Mouse (Mus musculus): ENCODE results near the gene Rxra. TPM values are rescaled to one million over a fixed set of nuclear protein-coding genes. Genes with fewer than 3 reads are reported as not detected.

Gene Rxra
- total RNA-seq (2021) = 46.5 and 62.1 TPM in 2 replicates
- long read RNA-seq, experiment 1, full-length matches to known transcripts = 9 of 36 reads
- long read RNA-seq, experiment 1, partial matches to known transcripts = 26 of 36 reads
- long read RNA-seq, experiment 1, other reads (novel, unspliced or antisense) = 1 of 36 reads
- long read RNA-seq, experiment 2, full-length matches to known transcripts = 11 of 30 reads
- long read RNA-seq, experiment 2, partial matches to known transcripts = 0 of 30 reads
- long read RNA-seq, experiment 2, other reads (novel, unspliced or antisense) = 19 of 30 reads

DNA sequence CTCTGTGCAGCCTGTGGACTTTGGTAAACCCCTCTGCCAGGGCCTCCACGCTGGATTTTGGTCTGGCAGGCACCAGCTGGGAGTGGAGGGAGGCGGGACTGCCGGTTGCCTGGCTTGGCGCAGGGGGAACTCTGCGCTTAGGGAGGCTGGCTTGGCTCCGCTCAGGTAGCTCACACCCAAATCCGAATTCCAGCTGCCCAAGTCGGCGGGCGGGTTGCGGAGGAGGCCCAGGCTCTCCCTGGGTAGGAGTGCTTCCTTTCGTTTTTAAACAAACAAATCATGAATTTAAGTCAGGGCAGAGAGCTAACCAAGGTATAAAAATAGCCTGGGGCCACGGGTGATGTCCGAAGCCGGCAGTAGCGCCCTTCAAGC is at the start of gene Rxra:
Gene Rxra (plus strand): TSS at position 335 of the 372 bp plus-strand sequence.
- DNase-seq = peak; percentile 74

DNA sequence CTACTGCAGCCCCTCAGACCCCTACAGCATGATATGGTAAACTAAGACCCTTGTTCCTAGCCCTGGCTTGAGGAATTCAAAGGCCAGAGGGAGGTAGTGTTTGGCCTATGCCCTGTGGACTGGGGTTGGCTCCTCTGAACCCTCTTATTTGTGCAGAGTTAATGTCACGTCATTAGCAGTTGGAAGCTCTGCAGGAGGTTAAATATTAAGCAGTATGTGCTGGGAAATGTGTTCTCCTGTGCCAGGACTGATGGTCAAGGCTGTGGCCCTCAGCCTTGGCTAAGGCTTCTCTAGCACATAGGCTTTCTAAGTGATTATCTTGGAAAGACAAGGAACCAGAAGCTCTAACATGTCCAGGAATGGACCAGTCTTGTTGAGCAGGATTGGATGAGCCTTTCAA is 49.6 kb upstream of the Rxra start:
- DNase-seq = no peak

DNA sequence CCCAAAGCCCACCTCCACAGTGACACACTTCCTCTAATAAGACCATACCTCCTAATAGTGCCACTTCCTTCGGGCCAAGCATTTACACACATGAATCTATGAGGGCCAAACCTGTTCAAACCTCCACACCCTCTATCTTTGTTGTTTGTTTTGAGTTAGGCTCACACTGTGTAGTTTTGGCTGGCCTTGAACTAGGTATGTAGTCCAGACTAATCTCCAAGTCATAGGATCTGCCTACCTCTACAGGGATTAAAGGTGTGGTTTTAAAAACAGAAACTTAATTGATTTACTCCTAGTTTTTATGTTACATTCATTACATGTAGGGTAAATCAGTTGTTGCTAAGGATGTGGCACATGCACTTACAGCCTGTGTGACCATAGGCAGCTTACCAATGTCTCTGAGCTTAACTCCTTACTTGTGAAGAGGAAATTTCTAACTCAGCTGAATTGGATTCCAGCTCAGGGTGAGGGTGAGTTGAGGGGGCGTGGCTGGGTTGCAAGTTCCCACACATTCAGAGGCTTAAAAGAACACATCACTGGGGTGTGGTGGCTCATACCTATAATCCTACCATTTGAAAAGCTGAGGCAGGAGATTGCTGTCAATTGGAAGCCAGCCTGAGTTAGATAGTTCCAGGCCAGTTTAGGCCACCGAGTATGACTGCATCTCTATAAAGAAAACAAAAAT is 45.5 kb upstream of the Rxra start:
- no peak for DNase-seq

DNA sequence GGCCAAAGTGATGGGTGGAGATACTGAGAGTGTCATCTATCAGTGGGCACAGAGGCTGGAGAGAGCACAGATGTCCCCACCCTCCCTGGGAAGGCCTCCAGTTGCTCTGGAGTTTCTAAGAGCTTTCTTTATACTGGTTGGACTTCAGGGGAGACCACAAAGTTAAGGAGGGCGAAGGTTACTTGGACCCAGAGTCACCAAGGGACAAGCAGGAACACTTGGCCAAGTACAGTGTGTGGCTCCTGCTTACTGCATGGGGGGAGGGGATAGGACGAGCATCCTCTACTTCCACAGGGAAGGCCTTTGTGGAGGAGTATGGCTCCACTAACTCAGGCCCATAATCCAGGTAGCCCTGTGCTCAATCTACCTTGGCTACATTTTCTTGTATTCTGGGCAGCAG is 42.8 kb upstream of the Rxra start:
- DNase-seq = no peak

DNA sequence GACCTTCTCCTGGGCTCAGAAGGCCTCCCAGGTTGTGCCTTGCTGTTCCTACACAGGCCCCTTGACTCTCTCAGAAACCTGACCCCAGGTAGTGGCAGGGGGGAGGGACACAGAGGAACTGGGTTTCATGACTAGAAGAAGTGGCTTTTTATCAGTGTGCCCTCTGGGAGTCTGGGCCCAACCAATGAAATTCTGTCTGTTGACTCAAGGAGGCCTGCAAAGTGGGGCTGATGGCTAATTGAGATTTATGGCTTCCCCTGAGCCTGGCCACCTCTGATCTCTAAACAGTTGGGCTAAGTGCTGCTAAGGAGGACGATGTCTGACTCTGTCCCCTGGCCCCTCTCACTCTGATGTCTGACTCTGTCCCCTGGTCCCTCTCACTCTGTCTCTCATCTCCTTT is 42.2 kb upstream of the Rxra start:
- no peak for DNase-seq

DNA sequence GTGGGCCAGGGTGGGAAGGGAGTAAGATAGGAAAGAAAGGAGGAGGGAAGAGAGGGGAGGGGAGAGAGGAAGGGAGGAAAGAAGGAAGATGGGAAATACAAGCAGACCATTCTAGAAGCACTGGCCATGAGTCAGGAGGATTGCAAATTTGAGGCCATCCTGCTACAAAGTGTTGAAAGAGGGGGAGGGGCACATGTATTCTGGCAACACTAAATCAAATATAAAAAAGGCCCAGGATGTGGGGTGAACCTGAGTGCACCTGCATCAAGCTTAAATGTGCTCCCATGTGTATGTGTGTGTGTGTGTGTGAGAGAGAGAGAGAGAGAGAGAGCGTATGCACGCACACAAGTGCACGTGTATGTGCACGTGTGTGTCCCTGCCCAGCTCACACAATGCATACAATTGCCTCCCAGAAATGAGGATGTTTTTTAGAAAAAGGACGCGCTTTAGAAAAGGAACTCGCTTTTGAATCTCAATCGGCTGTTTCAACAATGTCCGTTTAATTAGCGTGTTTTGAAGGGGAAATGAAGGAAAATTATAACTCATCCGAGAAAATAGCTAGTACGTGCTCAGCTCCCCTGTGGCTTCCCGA is 41.0 kb upstream of the Rxra start:
- no peak for DNase-seq

DNA sequence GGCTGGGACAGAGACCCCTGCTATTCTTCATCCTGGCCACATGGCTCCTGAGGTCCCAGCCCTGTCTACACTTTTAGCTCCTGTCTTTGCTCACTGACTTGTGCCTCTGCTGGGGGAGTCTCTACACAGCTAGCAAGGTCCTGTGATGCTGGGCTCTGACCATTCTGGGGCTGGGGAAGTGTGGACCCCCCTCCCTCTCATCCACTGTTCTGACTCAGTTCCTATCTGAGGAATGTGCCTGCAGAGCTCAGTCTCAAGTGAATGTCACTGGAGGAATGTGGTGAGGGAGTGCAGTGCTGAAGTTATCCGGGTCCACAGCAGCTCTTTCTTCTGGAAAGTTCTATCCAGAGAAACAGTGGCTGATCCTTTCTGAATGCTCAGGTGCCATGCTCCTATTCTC is 39.4 kb upstream of the Rxra start:
- no peak for DNase-seq

DNA sequence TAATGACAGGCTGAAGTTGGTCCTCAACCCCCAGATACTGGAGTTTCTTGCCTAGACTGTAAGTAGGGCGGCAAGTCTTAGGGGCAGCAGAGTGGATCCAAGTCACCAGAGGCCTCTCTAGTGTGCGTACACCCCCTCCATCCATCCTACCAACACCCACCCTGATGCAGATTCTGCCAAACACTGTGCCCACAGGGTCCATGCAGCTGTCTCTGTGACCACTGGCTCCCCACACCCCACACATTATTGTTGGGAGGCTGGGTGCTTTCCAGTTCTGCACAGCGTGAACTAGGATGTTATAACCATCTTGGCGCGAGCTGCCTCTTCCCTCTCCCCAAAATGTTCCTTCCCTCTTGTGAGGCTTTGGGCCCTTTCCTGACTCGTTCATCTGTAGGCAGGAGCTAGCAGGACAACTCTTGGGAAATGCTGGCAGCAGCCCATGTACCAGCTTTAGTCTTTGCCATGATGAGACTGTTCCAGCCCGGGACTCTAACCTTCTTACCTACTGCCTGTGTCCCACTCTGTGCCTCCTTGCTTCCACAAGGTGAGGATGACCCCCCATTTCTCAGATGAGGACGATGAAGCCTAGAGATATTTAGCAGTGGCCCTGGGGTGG is 38.9 kb upstream of the Rxra start:
- peak; percentile 22 for DNase-seq

DNA sequence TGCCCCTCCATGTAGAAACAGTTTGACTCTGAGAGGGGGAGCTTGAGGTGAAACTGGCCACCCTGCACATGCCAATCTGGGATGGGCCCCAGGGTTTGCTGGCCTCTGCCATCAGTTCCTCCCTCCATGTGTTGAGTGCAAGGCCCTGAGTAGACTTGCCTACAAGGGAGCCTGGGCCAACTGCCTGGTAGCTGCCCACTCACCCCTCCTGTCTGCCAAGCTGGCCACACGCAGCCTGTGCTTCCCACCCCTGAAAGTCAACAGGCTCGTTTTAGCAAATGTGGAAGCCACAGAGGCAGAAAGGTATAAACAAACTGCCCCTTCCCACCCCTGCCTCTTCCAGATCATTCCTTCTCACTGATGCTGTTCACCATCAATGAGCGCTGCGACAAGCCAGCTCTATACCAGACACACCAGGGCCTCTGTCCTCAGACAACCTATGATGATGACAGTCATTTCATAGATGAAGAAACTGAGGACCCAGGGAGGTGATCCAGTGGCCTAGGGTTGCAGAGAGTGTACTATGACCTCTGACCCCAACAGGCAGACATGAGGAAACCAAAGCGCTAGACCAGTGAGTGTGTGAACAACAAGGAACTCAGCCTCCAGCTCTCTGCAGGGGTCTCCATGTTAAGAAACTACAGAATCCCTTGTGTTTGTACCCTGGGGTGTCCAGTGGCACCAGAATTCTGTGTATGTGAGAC is 36.5 kb upstream of the Rxra start:
- DNase-seq = no peak

DNA sequence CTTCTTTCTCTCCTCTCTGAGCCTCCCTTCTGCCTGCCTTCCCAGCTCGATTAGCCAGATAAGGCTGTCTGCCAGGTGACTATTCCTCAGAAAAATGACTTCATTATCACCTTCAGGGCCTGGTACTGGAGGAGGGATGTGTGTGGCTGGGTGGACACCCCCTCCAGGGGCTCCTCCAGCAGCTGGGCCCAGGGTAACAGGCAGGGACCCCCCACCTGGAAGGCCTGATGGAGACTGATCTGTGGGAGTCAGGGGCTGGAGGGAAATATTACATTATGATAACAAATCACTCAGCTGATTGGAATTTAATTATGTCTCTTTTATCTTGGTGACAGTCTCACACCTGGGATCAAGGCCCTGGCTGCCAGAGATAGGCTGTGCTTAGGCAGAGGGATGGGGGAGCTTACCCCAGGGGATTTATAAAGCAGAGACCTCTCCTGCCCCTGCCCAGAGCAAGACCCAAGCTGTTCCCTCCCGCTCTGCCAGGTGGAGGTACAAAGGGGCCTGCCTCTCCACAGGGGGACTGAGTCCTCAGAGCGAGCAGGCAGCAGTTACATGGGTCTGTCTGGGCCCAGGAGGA is 35.2 kb upstream of the Rxra start:
- DNase-seq = no peak

DNA sequence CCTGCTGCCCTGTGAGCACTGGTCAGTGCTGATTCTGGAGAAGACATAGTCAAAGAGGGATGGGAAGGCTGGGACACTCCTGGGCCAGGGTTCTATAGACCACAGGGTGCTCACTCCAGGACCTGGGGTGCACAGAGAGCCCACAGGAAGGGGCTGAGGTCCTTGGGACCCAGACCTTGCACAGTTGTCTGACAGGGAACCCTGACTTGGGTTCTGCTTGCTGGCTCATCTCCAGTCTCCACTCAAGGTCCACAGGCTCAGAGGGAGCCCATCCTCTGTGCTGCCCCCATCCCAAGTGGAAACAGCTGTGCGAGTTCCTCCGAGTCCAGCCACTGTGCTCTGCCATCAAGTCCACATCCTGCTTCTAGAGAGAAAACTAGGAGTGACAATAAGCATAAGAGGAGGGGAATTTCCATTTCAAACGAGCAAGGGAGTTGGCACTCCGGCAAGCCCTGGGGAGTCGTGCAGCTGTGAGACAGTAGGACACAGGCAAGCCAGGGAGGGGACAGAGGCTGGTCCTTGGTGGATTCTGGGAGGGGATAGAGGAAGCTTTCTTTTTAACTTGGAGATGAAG is 31.6 kb upstream of the Rxra start:
- DNase-seq = peak; percentile 38

DNA sequence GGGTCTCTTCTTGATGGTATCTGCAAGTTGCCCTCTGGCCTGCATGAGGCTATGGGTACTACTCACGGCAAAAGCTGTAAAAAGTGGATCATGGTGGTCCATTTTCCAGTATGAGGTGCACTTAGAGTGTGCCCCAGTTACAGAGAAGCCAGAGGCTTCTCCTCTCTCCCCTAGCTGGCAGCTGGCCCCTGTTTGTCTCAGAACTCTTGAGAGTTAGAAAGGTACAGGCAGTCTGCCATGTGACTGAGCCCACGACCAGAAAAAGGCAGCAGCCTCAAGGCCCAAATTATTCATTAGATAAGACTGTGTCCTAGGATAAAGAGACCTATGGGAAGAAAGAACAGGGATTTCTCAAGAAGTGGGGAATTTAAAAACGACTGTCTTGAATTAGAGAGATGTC is 30.8 kb upstream of the Rxra start:
- DNase-seq = peak; percentile 42

DNA sequence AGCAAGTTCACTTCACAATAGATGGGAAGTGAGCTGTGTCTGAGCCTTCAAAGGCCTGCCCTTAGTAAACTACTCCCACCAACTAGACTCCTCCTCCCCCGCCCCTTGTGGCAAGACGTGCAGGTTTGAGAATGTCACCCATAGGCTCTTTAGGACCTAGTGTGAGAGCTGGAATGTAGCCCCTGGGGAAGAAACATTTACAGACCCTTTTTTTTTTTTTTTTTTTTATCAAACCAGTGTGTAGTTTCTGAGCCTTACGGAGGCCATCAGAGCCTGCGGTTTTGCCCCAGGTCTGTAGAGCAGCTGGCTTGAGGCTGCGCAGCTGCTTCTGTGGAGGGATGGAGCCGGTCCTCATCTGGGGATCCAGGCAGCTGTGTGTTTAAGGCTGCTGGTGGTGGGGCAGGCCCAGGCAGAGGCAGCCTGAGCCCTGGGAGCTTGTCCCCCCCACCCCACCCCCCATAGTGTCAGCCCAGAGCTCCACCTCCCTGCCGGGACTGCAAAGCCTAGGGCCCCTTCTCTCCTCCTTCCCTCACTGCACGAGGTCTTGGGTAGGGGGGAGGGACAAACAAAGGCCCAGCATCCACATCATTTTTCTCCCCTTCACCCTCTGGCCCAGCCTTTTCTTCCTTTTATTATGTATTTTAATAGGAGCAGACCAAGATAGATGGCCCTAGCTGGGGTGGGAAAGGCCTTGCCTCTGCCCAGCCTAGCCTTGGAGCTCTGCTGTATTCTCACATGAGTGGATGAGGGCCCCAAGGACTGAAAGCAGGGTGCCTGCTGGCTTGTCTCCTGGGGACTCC is 26.2 kb upstream of the Rxra start:
- peak; percentile 29 for DNase-seq

DNA sequence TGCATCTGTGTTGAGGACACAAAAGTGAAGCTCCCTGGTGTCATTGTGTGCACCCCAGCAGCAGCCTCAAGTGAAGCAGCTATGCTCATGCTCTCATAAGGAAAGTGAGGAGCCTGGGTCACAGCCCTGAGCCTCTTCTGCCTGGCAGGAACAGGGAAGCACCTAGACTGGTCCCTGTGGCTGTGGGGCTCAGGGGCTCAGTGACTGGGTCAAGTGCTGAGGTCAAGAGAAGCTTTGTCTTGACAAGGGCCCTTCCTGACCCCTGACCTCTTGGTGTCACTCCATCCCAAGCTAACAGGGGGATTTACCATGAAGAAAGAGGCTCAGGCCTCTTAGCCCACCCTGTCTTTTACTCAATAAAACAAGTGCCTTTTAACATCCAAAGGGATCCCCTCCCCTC is 25.2 kb upstream of the Rxra start:
- DNase-seq = no peak

DNA sequence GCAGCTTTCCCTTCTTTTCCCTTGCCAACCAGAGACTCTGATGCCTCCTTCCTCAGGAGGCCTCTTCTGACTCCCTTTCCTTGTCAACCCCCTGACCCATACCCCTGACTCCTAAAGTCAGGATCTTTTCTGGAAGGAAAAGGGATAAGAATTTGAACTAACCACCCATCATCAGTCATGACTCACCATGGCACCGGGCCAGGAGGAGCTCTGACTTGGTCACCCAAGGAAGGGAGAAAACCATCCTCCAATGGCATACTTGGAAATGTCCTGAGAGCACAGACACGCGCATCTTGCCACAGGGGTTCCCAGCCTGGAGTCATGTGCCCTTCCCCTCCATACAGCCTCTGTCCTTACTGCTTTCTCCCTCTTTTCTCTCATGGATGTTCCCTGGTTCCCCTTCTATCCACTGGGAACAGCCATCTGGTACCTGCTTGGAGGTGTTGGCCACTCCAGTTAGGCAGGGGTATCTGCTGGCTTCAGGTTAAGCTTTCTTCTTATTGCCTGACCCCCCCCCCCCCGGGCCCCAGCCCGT is 22.7 kb upstream of the Rxra start:
- DNase-seq = peak; percentile 73

DNA sequence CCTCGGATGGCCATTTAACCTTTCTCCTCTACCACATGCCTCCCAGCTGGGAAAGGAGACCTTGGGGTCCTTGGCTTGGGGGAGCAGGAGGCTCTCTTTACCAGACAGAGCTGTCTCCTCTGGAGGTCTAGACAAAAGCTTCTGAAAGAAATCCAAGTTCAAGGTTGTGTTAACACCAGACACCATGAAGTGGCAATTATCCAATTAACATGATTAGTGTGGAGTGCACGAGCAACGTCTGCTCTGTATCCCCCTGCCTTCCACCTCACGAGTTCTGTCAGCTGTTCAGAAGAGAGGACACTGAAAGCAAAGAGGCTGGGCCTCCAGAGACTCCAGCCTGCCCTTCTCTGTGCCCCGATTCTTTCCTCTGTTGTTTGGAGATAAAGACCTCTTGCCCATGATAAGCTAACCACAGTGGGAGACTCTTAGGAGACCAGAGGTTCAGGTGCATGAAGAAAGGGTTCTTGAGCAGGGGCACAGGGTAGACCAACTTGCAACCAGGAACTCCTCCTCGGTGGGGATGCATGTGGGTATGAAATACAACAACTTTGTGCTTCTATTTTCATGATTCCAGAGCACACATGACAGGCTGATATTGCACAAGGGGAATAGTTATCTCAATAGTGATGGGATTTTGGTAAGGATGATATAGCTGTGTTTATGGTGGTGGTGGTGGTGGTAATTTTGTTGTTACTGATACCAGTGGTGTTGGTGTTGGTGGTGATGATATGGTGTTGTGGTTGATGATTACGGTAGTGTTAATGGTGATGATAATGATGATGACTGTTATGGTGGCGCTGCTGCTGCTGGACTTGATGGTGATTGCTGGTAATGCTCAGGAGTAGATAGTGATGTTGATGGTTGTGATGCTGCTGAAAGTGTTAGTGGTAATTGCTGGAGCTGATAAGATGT is 21.7 kb upstream of the Rxra start:
- no peak for DNase-seq

DNA sequence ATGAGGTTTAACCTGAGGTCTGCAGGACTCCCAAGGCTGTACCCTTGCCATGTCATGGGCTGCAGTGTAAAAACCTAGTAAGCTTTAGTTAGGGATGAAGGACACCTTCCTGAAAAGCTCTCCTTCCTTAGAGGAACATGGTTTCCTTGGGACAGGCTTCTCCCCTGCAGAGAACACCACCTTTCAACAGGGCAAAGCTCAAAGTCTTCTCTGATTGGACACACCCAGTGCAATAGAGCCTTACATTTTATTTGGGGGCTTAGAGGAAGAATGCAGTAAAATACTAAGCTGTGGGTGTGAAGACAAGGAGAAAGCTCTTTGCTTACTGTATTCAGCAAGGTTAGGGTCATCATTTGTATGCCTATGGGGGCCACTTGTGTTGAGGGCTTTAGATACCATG is 19.7 kb upstream of the Rxra start:
- DNase-seq = no peak

DNA sequence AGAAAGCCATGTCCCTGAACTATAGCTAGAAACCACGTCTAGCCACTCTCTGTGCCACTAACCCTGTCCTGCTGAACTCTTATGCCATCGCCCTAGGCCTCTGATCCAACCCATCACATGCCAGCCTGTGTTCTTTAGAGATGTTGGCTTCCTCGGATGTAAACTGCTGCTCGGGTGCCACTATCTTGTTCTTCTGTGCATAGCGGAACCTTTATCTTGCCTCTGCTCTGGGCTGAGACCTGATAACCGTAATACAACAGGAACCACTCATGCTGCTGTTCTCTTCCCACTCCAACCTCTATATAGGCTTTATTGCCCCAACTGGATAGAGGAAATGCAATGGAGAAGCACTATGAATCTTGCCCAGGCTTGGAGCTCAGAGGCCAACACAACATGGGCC is 11.0 kb upstream of the Rxra start:
- DNase-seq = no peak

DNA sequence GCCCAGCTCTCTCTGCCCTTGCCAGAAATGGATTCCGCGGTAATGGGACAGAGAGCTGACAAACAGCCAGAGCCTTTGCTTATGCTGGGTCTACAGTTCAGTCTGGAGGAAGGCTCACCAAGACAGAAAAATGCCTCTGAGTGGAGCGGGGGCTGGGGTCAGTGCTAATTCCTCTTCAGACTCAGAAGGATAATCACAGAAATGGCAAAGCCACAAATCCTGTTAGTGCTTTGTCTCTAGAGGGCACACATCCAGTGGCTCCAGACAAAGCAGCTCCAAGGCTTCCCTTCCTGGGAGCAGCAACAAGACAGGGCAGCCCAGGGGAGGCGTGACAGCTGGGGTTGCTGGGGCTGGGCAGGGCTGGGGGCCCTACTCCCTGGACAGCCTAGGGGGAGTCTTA is 9.5 kb upstream of the Rxra start:
- DNase-seq = no peak

DNA sequence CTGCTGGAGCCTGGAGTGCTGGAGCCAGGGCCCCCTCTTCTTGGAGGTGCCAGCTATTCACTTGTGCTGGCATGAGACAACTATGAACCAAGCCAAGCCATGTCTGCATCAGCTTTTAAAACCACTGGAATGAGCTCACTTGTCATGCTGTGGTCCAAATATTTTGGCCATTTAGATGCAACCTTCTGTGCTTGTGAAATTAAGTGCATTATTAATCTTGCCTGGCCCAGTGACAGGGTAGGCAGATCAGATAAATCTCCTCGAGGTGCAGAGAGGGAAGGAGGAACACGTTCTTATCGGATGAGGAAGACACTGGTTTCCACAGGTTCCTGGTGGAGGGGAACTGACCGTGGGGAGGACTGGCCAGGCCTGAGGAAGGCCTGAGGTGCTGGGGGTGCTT is 8.6 kb upstream of the Rxra start:
- DNase-seq = no peak

Data from adrenal gland, postnatal 14 days (tissue).